Mouse (Mus musculus) limb, embryonic 15.5 days (tissue): ENCODE results near the gene Poll. TPM values are rescaled to one million over a fixed set of nuclear protein-coding genes. Genes with fewer than 3 reads are reported as not detected.

Experiments
- polyA plus RNA-seq: library from polyadenylated mRNA; unstranded; fragments of >200 nt; fragmentation: Nextera tagmentation; extraction: Ambion mirVana; gene quantifications from 2 replicates; pipeline ENCODE4 v1.2.1, GENCODE M21; 2015

Poll gene
- polyA plus RNA-seq, 1 experiment from 2014 or later, result 12.6 TPM

Other genes starting within 250 kb of the Poll start
- gene Btrc, start 196.8 kb downstream of the Poll start, polyA plus RNA-seq, result 40.6 and 42.1 TPM in 2 replicates
- gene Gm17018, start 84 bp upstream of the Poll start, polyA plus RNA-seq, result 33.1 and 34.0 TPM in 2 replicates
- gene Fbxw4, start 99.8 kb upstream of the Poll start, polyA plus RNA-seq, result 4.2 and 4.3 TPM in 2 replicates
- 0.31 and 0.51 TPM in 2 replicates for gene Fgf8, start 182.4 kb upstream of the Poll start, polyA plus RNA-seq
- gene Npm3, start 189.1 kb upstream of the Poll start, polyA plus RNA-seq, result 12.4 and 20.6 TPM in 2 replicates
- gene Mgea5, start 223.3 kb upstream of the Poll start, polyA plus RNA-seq, result 40.5 and 47.3 TPM in 2 replicates